Mouse (Mus musculus) adrenal gland, postnatal 14 days (tissue): Measurements from ENCODE around the gene Elf1. TPM values are rescaled to one million over a fixed set of nuclear protein-coding genes. Genes with fewer than 3 reads are reported as not detected.

Experiments
- DNase-seq: peaks from one replicate; pipeline ENCODE4 v3.0.0; 2021; ENCODE audit warnings: mixed read lengths
- total RNA-seq: library from RNA; stranded (reverse); gene quantifications from 2 replicates; pipeline ENCODE4 v1.2.3, GENCODE M21; 2021

Elf1 gene
- total RNA-seq, 1 experiment from 2014 or later, result 23.6 TPM

GRCm38 (mm10) chr14:79573482-79574191, 92.6 kb downstream of the Elf1 start:
- no peak for DNase-seq

- DNase-seq, result no peak
Measured at GRCm38 (mm10) chr14:79574361-79574760, 93.4 kb downstream of the Elf1 start.

GRCm38 (mm10) chr14:79583526-79584245, 102.7 kb downstream of the Elf1 start:
- no peak for DNase-seq

- no peak for DNase-seq
Measured at GRCm38 (mm10) chr14:79586499-79587138, 105.6 kb downstream of the Elf1 start.

DNA sequence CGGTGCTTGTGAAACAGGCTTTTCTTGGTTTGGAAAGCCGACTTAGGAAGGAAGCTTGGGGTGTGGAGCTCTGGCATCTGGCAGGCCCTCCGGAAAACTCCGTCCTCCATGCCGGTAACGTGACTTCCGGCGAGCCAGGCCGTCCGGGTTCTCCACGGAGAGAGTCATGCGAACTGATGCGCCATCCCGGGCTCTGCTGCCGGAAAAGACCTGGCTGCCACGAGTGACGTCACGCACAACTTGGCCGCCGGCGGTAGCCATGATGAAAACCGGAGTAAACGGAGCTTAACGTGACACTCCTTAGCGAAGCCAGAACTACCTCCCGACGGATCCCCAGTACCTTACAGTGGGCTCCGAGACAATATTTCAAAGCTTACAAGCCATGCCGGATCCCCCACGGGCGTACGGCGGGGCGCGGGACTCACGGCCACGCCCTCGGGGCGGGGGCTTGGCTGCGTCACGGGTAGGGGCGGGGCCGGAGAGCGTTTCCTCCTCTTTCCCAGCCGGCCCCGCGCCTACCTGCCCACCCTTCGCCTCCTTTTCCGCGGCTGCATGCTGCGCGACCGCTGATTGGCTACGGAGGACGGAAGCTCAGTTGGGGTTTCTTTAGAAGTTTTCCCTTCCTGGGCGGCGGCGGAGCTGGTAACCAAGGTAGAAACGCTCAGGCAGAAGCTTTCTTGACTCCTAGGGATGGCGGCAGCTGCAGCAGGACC, 106.3 kb downstream of the Elf1 start, which contains the start of gene Sugt1:
Sugt1 (plus strand) TSS at position 553 of the 713 bp plus-strand sequence.
- peak; percentile 98 for DNase-seq

DNA sequence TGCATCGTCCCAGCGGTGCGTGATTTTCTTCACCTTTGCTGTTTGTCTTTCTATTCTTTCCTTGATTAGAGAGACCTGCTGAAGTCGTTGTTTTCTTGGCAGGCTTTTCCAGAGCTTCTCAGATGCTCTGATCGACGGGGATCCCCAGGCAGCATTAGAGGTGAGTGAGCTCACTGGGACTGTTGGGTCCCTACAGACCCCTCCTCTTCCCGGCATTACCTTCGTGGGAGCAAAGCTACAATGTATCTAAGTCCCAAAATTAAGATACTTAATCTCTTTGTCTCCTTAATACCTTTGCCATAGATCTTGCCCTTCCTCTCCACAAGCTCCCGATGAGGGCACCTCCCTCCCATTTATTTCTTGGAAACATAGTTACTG, 106.8 kb downstream of the Elf1 start:
- no peak for DNase-seq

GRCm38 (mm10) chr14:79588534-79588951, 107.5 kb downstream of the Elf1 start:
- DNase-seq, result no peak

DNA sequence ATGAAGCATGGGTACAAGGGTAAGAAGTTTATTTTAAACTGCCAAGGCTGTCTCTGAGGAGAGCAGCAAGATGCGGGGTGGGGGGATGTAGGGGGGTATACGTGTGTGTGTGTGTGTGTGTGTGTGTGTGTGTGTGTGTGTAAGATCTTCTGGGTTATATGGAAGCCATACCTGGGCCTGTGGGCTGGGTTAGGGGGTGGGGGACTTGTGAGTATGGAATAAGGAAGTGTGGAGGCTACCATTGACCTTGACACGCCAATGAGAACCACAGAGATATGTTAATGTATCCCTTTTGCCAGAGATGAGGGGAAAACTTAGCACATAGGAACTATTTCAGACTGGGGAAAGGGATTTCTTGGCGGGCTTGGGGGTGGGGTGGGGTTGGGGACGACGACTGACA, 108.4 kb downstream of the Elf1 start:
- no peak for DNase-seq

- DNase-seq, result no peak
Measured at GRCm38 (mm10) chr14:79590916-79591315, 109.9 kb downstream of the Elf1 start.

DNA sequence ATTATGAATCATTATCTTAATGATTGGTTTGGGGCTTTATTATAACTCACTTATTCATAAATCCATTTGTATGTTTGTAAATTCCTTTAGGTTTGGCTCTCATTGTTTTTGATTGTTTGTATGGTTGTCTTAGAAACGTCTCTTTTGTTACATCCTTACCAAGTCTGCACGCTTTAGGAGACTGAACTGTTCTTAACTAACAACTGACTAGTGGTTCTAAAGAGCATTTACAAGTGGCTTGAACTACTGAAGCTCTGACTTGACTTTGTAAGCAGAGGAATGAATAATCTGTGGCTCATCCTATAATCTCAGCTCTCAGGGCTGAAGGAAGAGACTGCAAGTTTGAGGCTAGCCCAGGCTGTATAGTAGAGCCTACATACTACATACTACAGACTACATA, 110.6 kb downstream of the Elf1 start:
- DNase-seq, result no peak

GRCm38 (mm10) chr14:79594069-79594468, 113.1 kb downstream of the Elf1 start:
- peak; percentile 22 for DNase-seq

DNA sequence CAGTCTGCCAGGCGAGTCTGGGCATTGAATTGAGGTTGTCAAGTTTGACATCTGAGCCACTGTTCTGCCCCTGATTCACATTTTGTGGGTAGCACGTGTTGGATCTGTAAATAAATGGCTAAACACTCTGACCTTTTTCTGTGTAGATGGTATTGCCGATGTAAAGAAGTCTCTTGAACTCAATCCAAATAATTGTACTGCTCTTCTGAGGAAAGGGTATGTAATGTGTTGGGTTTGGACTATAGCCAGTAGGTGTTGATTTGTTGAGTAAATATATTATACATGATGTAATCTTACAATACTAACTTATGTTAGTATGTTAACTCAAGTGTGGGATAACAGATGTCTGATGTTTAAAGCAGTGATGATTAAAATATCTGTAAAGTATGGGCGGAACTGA, 115.6 kb downstream of the Elf1 start:
- no peak for DNase-seq

GRCm38 (mm10) chr14:79605881-79606280, 124.9 kb downstream of the Elf1 start:
- no peak for DNase-seq

- no peak for DNase-seq
Measured at GRCm38 (mm10) chr14:79606392-79606791, 125.4 kb downstream of the Elf1 start.

GRCm38 (mm10) chr14:79606867-79607266, 125.9 kb downstream of the Elf1 start:
- no peak for DNase-seq

DNA sequence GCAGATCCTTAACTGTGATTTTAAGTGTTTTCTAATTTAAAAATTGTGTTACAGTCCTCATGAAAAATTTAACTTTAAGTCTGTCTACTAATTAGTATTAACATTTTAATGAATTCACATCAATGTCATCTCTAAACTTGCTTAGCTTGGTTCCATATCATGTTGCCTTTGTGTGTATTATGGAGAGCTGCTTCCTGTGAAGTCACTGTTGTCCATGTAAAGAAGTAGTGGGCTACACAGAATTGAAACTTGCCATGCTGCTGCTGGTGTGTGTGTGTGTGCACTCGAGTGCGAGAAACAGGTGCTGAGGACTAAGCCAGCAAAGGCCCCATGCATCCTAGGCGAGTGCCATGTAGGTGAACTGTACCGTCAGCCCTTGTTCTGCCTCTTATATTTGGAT, 126.4 kb downstream of the Elf1 start:
- no peak for DNase-seq

DNA sequence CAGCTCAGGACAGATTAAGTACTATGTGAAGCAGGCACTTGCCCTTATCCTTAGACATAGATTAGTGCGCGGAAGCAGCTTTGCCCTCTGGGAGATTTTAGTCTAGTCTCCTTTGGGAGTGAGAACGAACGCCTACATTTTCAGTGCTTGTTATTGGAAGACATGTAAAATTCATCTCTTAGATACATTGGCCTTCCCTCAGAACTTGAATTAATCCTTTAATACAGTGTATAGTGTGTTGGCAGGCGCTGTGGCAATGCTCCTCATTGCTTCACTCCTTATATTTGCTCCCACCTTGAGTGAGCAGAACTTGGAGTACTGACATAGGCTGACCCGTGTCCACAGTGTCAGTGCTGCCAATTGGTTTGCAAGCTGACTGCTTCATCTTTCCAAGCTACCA, 127.3 kb downstream of the Elf1 start:
- no peak for DNase-seq

DNA sequence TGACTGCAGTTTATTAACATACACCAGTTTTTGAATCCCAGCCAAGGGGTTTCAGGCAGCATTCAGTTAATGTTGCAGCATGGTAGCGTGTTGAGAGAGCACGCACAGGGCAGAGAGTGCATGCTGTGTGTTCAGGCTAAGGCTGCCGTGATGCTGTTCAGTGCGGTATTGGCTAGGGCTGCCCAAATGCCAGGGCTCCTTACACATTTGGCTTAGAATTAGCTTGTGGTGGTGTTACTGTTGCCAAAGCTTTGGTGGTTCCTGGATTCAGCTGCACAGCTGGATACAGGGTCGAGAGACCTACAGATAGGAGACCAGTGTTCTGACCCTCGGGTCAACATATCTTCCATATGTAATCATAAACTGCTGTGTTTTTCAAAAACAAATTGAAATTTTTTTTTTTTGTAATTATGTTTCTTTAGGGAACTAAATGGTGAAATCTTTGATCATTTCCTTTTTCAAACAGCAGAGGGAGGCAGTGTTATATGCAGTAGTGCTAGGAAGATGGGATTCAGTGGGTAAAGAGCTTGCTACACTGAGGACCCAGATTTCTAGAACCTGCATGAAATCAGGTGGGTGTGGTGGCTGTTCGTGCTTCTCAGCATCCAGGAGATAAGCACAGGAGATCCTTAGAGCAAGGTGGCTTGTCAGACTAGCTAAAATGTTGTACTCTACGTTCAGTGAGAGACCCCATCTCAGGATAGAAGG, 136.3 kb downstream of the Elf1 start:
- DNase-seq, result no peak

DNA sequence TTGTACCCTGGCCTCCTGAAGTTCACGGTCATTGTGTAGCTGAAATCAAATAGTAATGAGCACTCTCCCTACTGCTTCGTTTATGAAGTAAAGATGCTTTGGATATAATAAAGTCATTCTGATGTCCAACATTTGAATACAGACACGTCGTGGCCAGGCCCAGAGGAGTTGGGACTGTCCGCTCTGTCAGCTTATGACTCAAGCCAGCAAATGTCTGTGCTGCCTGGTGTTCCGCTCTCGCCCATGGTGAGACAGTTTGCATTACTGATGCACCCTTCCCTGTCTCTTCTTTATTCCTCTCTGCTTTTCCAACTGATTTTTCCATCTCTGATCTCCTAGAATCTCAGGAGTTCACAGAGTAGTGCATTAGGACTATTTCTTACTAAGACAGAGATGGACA, 138.8 kb downstream of the Elf1 start:
- DNase-seq, result no peak

DNA sequence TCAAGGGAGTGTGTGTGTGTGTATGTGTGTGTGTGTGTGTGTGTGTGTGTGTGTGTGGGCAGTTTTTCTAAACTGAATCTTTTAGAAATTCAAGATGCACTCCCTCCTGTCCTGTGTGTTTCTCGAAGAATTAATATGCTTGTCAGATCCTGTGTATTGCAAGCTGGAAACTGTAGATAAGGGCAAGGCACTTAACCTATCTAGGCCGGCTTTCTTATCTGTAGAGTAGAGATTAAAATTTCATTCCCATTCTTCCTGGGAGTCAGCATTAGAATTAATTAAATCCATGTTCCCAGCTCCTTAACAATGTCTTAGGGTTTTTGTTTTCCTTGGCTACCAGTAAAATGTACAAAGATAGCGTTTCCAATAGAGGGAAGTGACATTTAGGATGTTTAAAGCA, 140.1 kb downstream of the Elf1 start:
- no peak for DNase-seq
